Mouse (Mus musculus) heart, embryonic 16.5 days (tissue): ENCODE measurements at regions not wholly inside any gene's neighbourhood (a gene's known extent, or its start where the extent isn't known, plus 50 kb on each side); places are given as distances from the start of the nearest gene placed in this dataset.

Experiments
- ATAC-seq: fragments of 200-750 bp; cut with Nextera tagmentation; replicated peaks from 2 replicates; pipeline ENCODE4 v1.8.0; 2017; ENCODE audit warnings: moderate number of reproducible peaks; ENCODE audit not compliant: insufficient read depth, low FRiP score; ENCODE audit errors: extremely low read depth
- H3K27ac ChIP-seq: fragments of 300-500 bp; sonication (generic); 2 replicates; pipeline ENCODE4 v1.5.1; 2014; ENCODE audit warnings: mild to moderate bottlenecking, low read length, control low read depth, moderate library complexity
- H3K27me3 ChIP-seq: fragments of 300-500 bp; sonication (generic); 2 replicates; pipeline ENCODE4 v1.6.1; 2014; ENCODE audit warnings: low read length, mixed read lengths; ENCODE audit not compliant: control insufficient read depth, insufficient read depth
- H3K36me3 ChIP-seq: fragments of 300-500 bp; sonication (generic); 2 replicates; pipeline ENCODE4 v1.6.1; 2014; ENCODE audit not compliant: control insufficient read depth, insufficient read depth
- H3K4me1 ChIP-seq: fragments of 300-500 bp; sonication (generic); 2 replicates; pipeline ENCODE4 v1.6.1; 2014; ENCODE audit warnings: low read length, mixed read lengths; ENCODE audit not compliant: control insufficient read depth, insufficient read depth
- H3K4me2 ChIP-seq: fragments of 300-500 bp; sonication (generic); 2 replicates; pipeline ENCODE4 v1.6.1; 2014; ENCODE audit warnings: low read depth, mild to moderate bottlenecking, control low read depth, low read length
- H3K4me3 ChIP-seq: fragments of 300-500 bp; sonication (generic); 2 replicates; pipeline ENCODE4 v1.5.1; 2014; ENCODE audit warnings: mild to moderate bottlenecking, control low read depth, low read length
- H3K9ac ChIP-seq: fragments of 300-500 bp; sonication (generic); 2 replicates; pipeline ENCODE4 v1.6.1; 2014; ENCODE audit warnings: low read length, control low read depth
- H3K9me3 ChIP-seq: fragments of 300-500 bp; sonication (generic); replicated peaks from 2 replicates; pipeline ENCODE4 v1.6.1; 2016; ENCODE audit warnings: low read length; ENCODE audit not compliant: control insufficient read depth
- WGBS: fragments of 180-500 bp; shearing (Covaris S2); extraction: QIAGEN DNeasy Blood & Tissue Kit; methylation state at CpG from one replicate; pipeline ENCODE4 v1.1.7; 2014; 5-methylcytosine and 5-hydroxymethylcytosine counted together

DNA sequence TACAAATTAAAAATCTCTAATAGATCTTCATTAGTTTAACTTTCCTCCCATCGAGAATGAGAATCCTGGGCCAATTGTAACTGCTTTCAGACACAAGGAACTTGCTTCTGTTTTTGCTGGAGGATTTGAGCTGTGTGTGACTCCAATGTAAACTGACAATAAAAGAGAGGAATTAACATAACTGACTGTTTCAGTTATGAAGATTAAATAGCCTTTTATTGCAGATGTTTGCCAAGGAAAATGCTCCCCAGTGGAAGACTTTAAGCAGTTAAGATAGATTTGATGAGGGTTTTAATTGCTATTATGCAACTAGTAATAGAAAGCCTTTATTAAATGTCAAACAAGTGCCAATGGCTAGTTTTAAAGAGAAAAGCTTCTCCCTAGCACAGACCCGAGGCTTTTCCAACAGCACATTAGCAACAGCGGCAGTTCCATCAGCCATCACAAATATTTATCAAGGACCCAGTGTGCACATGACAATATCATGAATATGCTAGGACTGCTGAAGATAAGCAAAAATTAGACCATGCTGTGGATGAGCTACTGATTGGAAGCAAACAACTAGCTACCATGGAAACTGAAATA lies 398.6 kb upstream of the Dmac1 start:
- Histone ChIP-seq H3K9ac (no peak overlapping the region), H3K4me1 (no peaks in the 10 kb centered on the region), H3K4me2 (no peak overlapping the region), H3K36me3 (no peaks in the 10 kb centered on the region), H3K4me3 (no peak overlapping the region), H3K27ac (no peak overlapping the region), H3K9me3 (no peaks in the 10 kb centered on the region), H3K27me3 (no peaks in the 10 kb centered on the region)
- 54% methylated on average over 3 of the region's 3 CpGs for WGBS
- ATAC-seq: no peak

DNA sequence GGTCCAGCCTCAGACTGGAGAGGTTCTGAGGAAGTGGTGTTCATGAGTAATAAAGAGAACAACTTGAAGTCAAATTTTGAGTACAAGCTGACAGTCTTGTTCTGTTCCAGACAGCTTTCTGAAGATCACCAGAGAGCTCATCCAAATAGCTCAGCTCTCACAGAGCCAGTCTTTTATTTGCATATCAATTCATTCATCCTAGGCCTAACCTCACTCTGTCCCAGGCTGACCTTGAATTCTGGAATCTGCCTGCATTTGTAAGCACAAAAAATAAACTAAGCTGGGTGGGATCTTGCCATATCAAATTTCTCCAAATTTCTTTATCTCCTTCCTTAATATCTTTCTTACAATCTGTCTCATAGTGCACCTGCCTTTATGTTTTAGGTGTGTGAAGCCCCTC lies 362.9 kb upstream of the Dmac1 start:
- Histone ChIP-seq H3K4me1 (no peaks in the 10 kb centered on the region), H3K9ac (no peak overlapping the region), H3K36me3 (0 out of 2 replicates have a peak, but pooled peaks cover 2% of the 10 kb centered on the region), H3K27me3 (no peaks in the 10 kb centered on the region), H3K4me3 (no peak overlapping the region), H3K27ac (no peak overlapping the region), H3K4me2 (no peak overlapping the region), H3K9me3 (peaks cover 7% of the 10 kb centered on the region)
- no peak for ATAC-seq

- H3K9ac ChIP-seq: no peak overlapping the region
- H3K27me3 ChIP-seq: no peaks in the 10 kb centered on the region
- no peak overlapping the region for H3K4me2 ChIP-seq
- no peak overlapping the region for H3K4me3 ChIP-seq
- H3K36me3 ChIP-seq: 0 out of 2 replicates have a peak, but pooled peaks cover 2% of the 10 kb centered on the region
- peaks cover 6% of the 10 kb centered on the region for H3K9me3 ChIP-seq
- H3K4me1 ChIP-seq: no peaks in the 10 kb centered on the region
- H3K27ac ChIP-seq: no peak overlapping the region
- WGBS: 59% methylated on average over 1 of the region's 1 CpGs
- no peak for ATAC-seq
Measured at GRCm38 (mm10) chr4:75636627-75637026, 358.5 kb upstream of the Dmac1 start.

DNA sequence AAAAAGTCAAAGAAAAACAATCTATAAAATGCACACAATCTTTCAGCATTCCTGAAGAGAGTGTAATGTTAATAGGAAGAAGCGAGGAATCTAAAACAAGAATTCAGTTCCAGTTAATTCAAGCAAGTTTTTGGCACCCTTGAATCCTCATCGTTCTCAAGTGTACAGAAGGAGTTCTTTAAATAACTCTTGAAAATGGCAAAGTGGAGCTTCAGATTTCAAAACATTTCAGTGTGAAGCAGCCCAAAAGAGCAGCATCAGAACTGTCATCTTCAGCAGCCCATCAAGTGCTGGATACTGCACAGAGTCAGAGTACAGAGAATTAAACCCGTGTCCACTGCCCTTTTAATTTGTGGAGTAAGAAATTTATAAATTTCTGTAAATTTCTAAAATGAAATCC lies 311.8 kb upstream of the Dmac1 start:
- no peak overlapping the region for H3K4me2 ChIP-seq
- WGBS: 63% methylated on average over 3 of the region's 3 CpGs
- H3K36me3 ChIP-seq: no peaks in the 10 kb centered on the region
- H3K4me1 ChIP-seq: no peaks in the 10 kb centered on the region
- H3K9me3 ChIP-seq: no peaks in the 10 kb centered on the region; the same call in 1 of the 2 replicates
- ATAC-seq: no peak
- no peak overlapping the region for H3K27ac ChIP-seq
- no peaks in the 10 kb centered on the region for H3K27me3 ChIP-seq
- H3K9ac ChIP-seq: no peak overlapping the region
- no peak overlapping the region for H3K4me3 ChIP-seq

DNA sequence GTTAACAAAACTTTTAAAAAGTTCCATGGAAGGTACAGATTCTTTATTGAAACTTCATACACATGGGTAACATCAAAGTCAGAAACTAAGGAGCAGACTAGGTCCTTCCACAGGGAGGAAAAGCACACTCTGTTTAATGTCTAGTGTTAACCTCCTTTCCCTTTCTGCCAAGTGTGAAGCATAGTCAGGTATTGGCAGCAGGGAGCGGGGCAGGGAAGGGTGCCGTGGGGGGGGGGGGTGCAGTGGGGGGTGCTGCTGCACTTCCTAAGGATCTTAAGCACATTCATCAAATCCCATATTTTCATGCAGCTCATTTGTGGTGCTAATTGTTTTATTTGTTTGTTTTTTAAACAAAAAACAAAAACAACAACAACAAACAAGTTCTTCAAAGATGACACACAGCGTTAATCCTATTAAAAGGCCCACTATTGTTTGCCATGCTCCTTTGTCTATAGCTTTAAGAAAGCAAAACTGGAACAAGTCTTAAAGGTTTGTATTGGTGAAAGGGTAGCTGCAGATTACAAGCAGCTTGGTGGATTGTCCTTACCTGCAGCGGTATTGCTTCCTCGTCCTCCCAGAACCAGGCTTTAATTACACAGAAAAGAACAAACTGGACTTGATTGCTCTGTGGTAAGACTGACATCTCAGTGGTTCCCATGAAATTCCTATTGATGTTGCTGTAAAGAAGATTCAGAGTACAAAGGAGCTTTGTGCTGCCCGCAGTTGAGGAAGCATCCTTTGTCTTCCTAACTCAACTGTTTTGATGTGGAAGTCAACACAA lies 310.2 kb upstream of the Dmac1 start:
- no peak overlapping the region for H3K27ac ChIP-seq
- H3K27me3 ChIP-seq: no peaks in the 10 kb centered on the region
- no peak overlapping the region for H3K4me2 ChIP-seq
- H3K4me3 ChIP-seq: no peak overlapping the region
- no peak overlapping the region for H3K9ac ChIP-seq
- no peaks in the 10 kb centered on the region for H3K4me1 ChIP-seq
- H3K9me3 ChIP-seq: no peaks in the 10 kb centered on the region
- ATAC-seq: no peak
- H3K36me3 ChIP-seq: no peaks in the 10 kb centered on the region
- WGBS: 76% methylated on average over 6 of the region's 6 CpGs

DNA sequence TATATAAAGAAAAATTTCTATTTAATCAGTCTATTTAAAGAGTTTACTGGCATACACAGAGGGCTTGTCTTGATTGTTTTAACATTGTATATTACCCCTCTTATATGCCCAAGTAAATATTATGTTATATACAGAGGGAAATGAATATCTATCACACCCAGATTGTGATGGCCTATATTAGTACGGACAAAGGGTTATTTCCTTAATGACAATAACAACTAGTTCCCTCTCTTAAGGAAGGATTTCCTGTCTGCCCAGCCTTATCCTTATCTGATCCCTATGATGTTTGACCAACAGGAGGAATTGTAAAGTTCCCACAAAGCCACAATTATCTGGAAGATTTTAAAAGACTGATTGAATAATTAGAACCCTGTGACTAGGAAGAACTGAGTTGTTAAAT lies 301.8 kb upstream of the Dmac1 start:
- no peaks in the 10 kb centered on the region for H3K4me1 ChIP-seq
- 68% methylated on average over 1 of the region's 1 CpGs for WGBS
- ATAC-seq: no peak
- no peaks in the 10 kb centered on the region for H3K36me3 ChIP-seq
- H3K4me2 ChIP-seq: no peak overlapping the region
- no peaks in the 10 kb centered on the region for H3K27me3 ChIP-seq
- no peak overlapping the region for H3K9ac ChIP-seq
- no peak overlapping the region for H3K4me3 ChIP-seq
- H3K9me3 ChIP-seq: no peaks in the 10 kb centered on the region
- H3K27ac ChIP-seq: no peak overlapping the region

GRCm38 (mm10) chr4:75572603-75573002 lies 294.5 kb upstream of the Dmac1 start:
- ATAC-seq: no peak
- no peaks in the 10 kb centered on the region for H3K27me3 ChIP-seq
- H3K9ac ChIP-seq: no peak overlapping the region
- H3K4me2 ChIP-seq: no peak overlapping the region
- no peak overlapping the region for H3K27ac ChIP-seq
- H3K4me1 ChIP-seq: no peaks in the 10 kb centered on the region
- no peaks in the 10 kb centered on the region for H3K36me3 ChIP-seq
- H3K4me3 ChIP-seq: no peak overlapping the region
- H3K9me3 ChIP-seq: no peaks in the 10 kb centered on the region

- Histone ChIP-seq H3K27ac (no peak overlapping the region), H3K36me3 (no peaks in the 10 kb centered on the region), H3K9me3 (no peaks in the 10 kb centered on the region), H3K4me2 (no peak overlapping the region), H3K27me3 (no peaks in the 10 kb centered on the region), H3K4me1 (peaks cover under 1% of the 10 kb centered on the region; the same call in 1 of the 2 replicates), H3K9ac (no peak overlapping the region), H3K4me3 (no peak overlapping the region)
- no peak for ATAC-seq
- WGBS: 65% methylated on average over 2 of the region's 2 CpGs
Measured at GRCm38 (mm10) chr4:75567630-75568029, 289.5 kb upstream of the Dmac1 start.

DNA sequence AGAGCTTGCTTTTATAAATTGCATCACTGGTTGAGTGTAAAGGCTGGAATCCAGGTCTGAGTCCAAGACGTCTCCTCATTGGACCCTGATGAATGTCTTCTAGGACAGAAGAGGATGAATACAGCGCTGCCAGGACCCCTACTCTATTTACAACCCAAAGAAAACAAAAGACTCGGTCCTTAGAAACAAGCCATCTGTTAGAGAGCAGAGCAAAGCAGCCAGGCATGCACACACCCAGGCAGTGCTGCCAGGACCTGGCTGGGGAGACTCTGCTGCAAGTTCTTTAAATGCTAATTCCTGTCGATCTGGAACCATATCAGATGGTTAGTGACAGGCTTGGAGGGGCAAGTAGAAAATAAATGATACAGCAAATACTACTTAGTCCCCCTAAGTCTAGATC lies 284.4 kb upstream of the Dmac1 start:
- Histone ChIP-seq H3K9me3 (no peaks in the 10 kb centered on the region), H3K27ac (no peak overlapping the region), H3K4me2 (no peak overlapping the region), H3K36me3 (no peaks in the 10 kb centered on the region), H3K9ac (no peak overlapping the region), H3K4me3 (no peak overlapping the region), H3K27me3 (no peaks in the 10 kb centered on the region), H3K4me1 (peaks cover 7% of the 10 kb centered on the region; the same call in 1 of the 2 replicates)
- WGBS: 27% methylated on average over 4 of the region's 4 CpGs
- ATAC-seq: no peak
